Mouse (Mus musculus) c-Kit-positive CD71-positive TER-119-positive erythroid progenitor cells, embryonic 14.5 days (primary cell): ENCODE results near the gene Gm28551.
"Not testable (repeated sequence)": the region's sequence is repeated elsewhere in the genome, so short reads cannot be mapped to it uniquely, and the experiment has no call there.

Source experiments
- DNase-seq: peaks from one replicate; pipeline ENCODE4 v3.0.0-alpha.2; 2013; ENCODE audit warnings: low spot score

Gene Gm28551

GRCm38 (mm10) chr1:53352327-53353261 is at the start of gene Gm28551, which contains the start of the genes Asdurf and Asnsd1:
Gm28551 (minus strand) TSS chr1:53352667.
Asdurf (minus strand) TSS chr1:53352619.
Asnsd1 (minus strand) TSS chr1:53352752.
- DNase-seq: peak; percentile 97

GRCm38 (mm10) chr1:53393936-53394760 is 41.7 kb upstream of the Gm28551 start:
- not testable (repeated sequence) for DNase-seq

- DNase-seq: no peak
Measured at GRCm38 (mm10) chr1:53388762-53389161, 36.3 kb upstream of the Gm28551 start.

GRCm38 (mm10) chr1:53384085-53384688 is 31.7 kb upstream of the Gm28551 start:
- DNase-seq: no peak

- DNase-seq: no peak
Measured at GRCm38 (mm10) chr1:53377731-53378130, 25.3 kb upstream of the Gm28551 start.

GRCm38 (mm10) chr1:53375965-53376364 is 23.5 kb upstream of the Gm28551 start:
- DNase-seq: not testable (repeated sequence)

- DNase-seq: no peak
Measured at GRCm38 (mm10) chr1:53358988-53359387, 6.5 kb upstream of the Gm28551 start.

GRCm38 (mm10) chr1:53341071-53341470 is 11.4 kb downstream of the Gm28551 start:
- no peak for DNase-seq

GRCm38 (mm10) chr1:53337403-53337802 is 15.1 kb downstream of the Gm28551 start:
- not testable (repeated sequence) for DNase-seq

- DNase-seq: no peak
Measured at GRCm38 (mm10) chr1:53335465-53335864, 17.0 kb downstream of the Gm28551 start.

- not testable (repeated sequence) for DNase-seq
Measured at GRCm38 (mm10) chr1:53333527-53333926, 18.9 kb downstream of the Gm28551 start.

- no peak for DNase-seq
Measured at GRCm38 (mm10) chr1:53324827-53325494, 27.5 kb downstream of the Gm28551 start.

GRCm38 (mm10) chr1:53324277-53324676 is 28.2 kb downstream of the Gm28551 start:
- DNase-seq: no peak

GRCm38 (mm10) chr1:53323254-53323653 is 29.2 kb downstream of the Gm28551 start:
- no peak for DNase-seq

- DNase-seq: no peak
Measured at GRCm38 (mm10) chr1:53321662-53322344, 30.7 kb downstream of the Gm28551 start.

GRCm38 (mm10) chr1:53312989-53313967 is 39.2 kb downstream of the Gm28551 start, which contains the start of gene Osgepl1:
Osgepl1 (plus strand) TSS chr1:53313624.
- DNase-seq: peak; percentile 83

- DNase-seq: no peak
Measured at GRCm38 (mm10) chr1:53300506-53300905, 52.0 kb downstream of the Gm28551 start.

GRCm38 (mm10) chr1:53296581-53297383 is 55.7 kb downstream of the Gm28551 start, which contains the start of the genes Pms1, Ormdl1 and Gm28778:
Pms1 (minus strand) TSS chr1:53297018.
Ormdl1 (plus strand) TSS chr1:53297095.
Gm28778 (plus strand) TSS chr1:53297111.
- DNase-seq: peak; percentile 89

GRCm38 (mm10) chr1:53291197-53291596 is 61.3 kb downstream of the Gm28551 start:
- DNase-seq: no peak
